Mouse (Mus musculus): ENCODE results near the gene Ildr1. TPM values are rescaled to one million over a fixed set of nuclear protein-coding genes. Genes with fewer than 3 reads are reported as not detected.
A peak's percentile ranks its signal among the peaks of the same experiment; 100 is the strongest.

Ildr1 gene
- 4.4 TPM in 1 of 2 replicates, not detected in the other for total RNA-seq (2014; rRNA removed; ENCODE audit: low replicate concordance)
- polyA plus RNA-seq (2015; fragmentation: Nextera tagmentation; extraction: Ambion mirVana) = 0.14 TPM in 1 of 2 replicates, not detected in the other

DNA sequence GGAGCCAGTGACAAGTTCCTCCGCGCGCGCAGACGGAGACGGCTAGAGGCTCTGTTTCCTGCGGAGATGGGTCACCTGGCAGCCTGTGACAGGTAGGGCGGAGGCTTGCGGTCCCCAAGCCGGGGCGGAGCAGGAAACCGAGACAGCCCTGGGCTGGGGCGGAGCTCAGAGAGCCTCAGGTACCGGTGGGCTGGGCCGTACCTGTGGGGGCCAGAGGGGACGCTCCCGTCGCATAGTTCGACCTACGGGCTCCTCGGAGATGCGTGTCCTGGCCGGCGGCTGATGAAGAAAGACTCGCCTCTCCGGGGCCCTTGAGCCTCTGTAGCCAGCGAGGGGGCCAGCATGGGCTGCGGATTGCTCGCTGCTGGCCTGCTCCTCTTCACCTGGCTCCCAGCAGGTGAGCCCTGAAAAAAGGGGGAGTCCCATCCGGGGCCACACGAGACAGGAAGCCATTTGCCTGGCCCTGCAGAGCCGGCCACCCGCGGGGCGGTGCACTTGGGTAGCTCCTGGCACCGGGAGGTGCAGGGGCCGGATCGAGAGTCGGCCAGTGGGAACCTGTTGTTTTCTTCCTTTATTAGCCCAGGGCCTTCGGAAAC lies at the start of gene Ildr1:
TSS of gene Ildr1 (plus strand) at position 161 of the 596 bp plus-strand sequence.
- Histone ChIP-seq H3K27ac (ENCODE audit: low read depth) (no peak within 1 kb of the TSS), H3K4me1 (ENCODE audit: control insufficient read depth, insufficient read depth) (peaks cover 6% of the 10 kb centered on the region; the same call in 1 of the 2 replicates), H3K4me3 (ENCODE audit: low read depth, low read length) (peak within 1 kb of the TSS; percentile 45), H3K27me3 (ENCODE audit: control insufficient read depth, insufficient read depth, low read length) (peaks cover 9% of the 10 kb centered on the region; the same call in 1 of the 2 replicates), H3K4me2 (ENCODE audit: low read depth, low read length) (peak within 1 kb of the TSS; percentile 78), H3K9ac (replicated peaks; ENCODE audit: low read depth, low read length) (0 out of 2 replicates have a peak within 1 kb of the TSS, but pooled peaks have one; percentile 21), H3K36me3 (replicated peaks; ENCODE audit: control insufficient read depth, insufficient read depth, low read length) (no peaks in the 10 kb centered on the region), H3K9me3 (replicated peaks; ENCODE audit: control insufficient read depth, low read length) (no peaks in the 10 kb centered on the region)
- 2% methylated on average over 40 of the region's 40 CpGs for WGBS
- TF ChIP-seq CTCF (IDR thresholded peaks at IDR 0.05; ENCODE audit: low read depth) (no peak), EP300 (IDR thresholded peaks at IDR 0.05; ENCODE audit: low read depth) (no peak)
- DNase-seq (ENCODE audit: low spot score) (no peak), ATAC-seq (ENCODE audit: insufficient read depth, low read depth) (no peak)

DNA sequence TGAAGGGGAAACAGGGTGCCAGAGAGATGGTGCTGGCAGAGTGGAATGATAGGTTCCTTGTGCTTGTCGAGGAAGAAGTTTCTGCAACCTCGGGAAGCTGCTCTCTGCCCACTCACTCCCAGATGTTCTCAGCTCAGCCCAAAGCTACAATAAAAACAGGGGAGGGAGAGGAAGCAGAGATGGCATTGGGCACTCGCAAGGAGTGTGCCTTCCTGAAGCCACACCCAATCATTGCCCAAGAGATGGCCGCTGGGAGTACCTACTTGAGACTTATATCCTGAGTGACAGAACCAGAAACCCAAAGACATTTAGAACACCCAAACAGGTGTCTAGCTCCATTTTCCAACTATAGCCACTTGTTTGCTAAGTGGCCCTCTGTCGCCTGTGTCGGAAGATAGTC lies 48.7 kb upstream of the Ildr1 start:
- Histone ChIP-seq H3K4me3 (ENCODE audit: low read depth, low read length) (no peak overlapping the region), H3K36me3 (replicated peaks; ENCODE audit: control insufficient read depth, insufficient read depth, low read length) (no peaks in the 10 kb centered on the region), H3K27ac (ENCODE audit: low read depth) (no peak overlapping the region), H3K27me3 (ENCODE audit: control insufficient read depth, insufficient read depth, low read length) (no peaks in the 10 kb centered on the region), H3K4me1 (ENCODE audit: control insufficient read depth, insufficient read depth) (no peaks in the 10 kb centered on the region), H3K9me3 (replicated peaks; ENCODE audit: control insufficient read depth, low read length) (no peaks in the 10 kb centered on the region), H3K9ac (replicated peaks; ENCODE audit: low read depth, low read length) (no peak overlapping the region), H3K4me2 (ENCODE audit: low read depth, low read length) (no peak overlapping the region)
- DNase-seq (ENCODE audit: low spot score) (no peak), ATAC-seq (ENCODE audit: insufficient read depth, low read depth) (no peak)
- WGBS = 76% methylated on average over 6 of the region's 6 CpGs
- TF ChIP-seq EP300 (IDR thresholded peaks at IDR 0.05; ENCODE audit: low read depth) (no peak), CTCF (IDR thresholded peaks at IDR 0.05; ENCODE audit: low read depth) (no peak)

DNA sequence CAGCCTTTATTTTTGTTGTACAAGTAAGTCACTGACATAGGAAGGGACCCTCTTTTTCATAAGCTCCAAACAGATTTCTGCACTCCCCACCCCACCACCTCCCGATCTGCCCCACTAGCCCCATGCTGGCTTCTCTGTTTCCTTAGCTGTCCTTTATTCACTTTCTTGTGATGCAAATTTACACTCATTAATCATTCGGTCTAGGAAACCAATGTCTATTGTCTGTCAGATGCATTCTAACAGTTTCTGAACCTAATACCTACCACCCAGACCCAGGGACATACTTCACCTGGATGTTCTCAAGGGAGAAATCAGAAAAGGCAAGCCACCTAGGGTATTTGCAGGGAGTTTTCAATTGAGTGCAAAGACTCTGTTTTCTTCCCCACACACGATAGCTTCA lies 44.5 kb upstream of the Ildr1 start:
- DNase-seq (ENCODE audit: low spot score) (no peak), ATAC-seq (ENCODE audit: insufficient read depth, low read depth) (no peak)
- Histone ChIP-seq H3K27ac (ENCODE audit: low read depth) (no peak overlapping the region), H3K4me3 (ENCODE audit: low read depth, low read length) (no peak overlapping the region), H3K36me3 (replicated peaks; ENCODE audit: control insufficient read depth, insufficient read depth, low read length) (no peaks in the 10 kb centered on the region), H3K4me2 (ENCODE audit: low read depth, low read length) (no peak overlapping the region), H3K4me1 (ENCODE audit: control insufficient read depth, insufficient read depth) (no peaks in the 10 kb centered on the region), H3K9me3 (replicated peaks; ENCODE audit: control insufficient read depth, low read length) (no peaks in the 10 kb centered on the region), H3K9ac (replicated peaks; ENCODE audit: low read depth, low read length) (no peak overlapping the region), H3K27me3 (ENCODE audit: control insufficient read depth, insufficient read depth, low read length) (no peaks in the 10 kb centered on the region)
- WGBS = 60% methylated on average over 3 of the region's 3 CpGs
- TF ChIP-seq EP300 (IDR thresholded peaks at IDR 0.05; ENCODE audit: low read depth) = no peak
- no peak for TF ChIP-seq CTCF (IDR thresholded peaks at IDR 0.05; ENCODE audit: low read depth)

DNA sequence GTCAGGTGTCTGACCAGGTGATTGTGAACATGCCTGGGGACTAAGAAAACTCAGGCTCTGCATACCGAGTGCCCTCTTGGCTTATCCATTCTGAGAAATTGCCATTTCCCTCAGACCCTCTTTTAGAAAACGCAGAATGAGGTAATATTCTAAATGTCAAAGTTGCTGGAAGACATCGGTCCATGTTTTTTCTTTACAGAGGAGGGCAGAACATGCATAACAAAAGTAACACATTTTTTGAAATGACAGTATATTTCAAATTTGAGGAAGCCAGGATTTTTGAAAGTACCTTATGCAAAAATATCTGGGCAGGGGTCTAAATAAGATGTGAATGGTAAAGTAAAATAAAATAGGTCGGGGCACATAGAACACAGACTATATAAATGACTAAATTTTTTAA lies 43.3 kb upstream of the Ildr1 start:
- no peak overlapping the region for H3K4me3 ChIP-seq (ENCODE audit: low read depth, low read length)
- 73% methylated on average over 4 of the region's 4 CpGs for WGBS
- DNase-seq (ENCODE audit: low spot score) (no peak), ATAC-seq (ENCODE audit: insufficient read depth, low read depth) (no peak)
- H3K27ac ChIP-seq (ENCODE audit: low read depth) = no peak overlapping the region
- no peaks in the 10 kb centered on the region for H3K4me1 ChIP-seq (ENCODE audit: control insufficient read depth, insufficient read depth)
- no peak overlapping the region for H3K9ac ChIP-seq (replicated peaks; ENCODE audit: low read depth, low read length)
- H3K4me2 ChIP-seq (ENCODE audit: low read depth, low read length) = no peak overlapping the region
- H3K27me3 ChIP-seq (ENCODE audit: control insufficient read depth, insufficient read depth, low read length) = no peaks in the 10 kb centered on the region
- no peak for TF ChIP-seq EP300 (IDR thresholded peaks at IDR 0.05; ENCODE audit: low read depth)
- no peak for TF ChIP-seq CTCF (IDR thresholded peaks at IDR 0.05; ENCODE audit: low read depth)
- H3K36me3 ChIP-seq (replicated peaks; ENCODE audit: control insufficient read depth, insufficient read depth, low read length) = no peaks in the 10 kb centered on the region
- no peaks in the 10 kb centered on the region for H3K9me3 ChIP-seq (replicated peaks; ENCODE audit: control insufficient read depth, low read length)

DNA sequence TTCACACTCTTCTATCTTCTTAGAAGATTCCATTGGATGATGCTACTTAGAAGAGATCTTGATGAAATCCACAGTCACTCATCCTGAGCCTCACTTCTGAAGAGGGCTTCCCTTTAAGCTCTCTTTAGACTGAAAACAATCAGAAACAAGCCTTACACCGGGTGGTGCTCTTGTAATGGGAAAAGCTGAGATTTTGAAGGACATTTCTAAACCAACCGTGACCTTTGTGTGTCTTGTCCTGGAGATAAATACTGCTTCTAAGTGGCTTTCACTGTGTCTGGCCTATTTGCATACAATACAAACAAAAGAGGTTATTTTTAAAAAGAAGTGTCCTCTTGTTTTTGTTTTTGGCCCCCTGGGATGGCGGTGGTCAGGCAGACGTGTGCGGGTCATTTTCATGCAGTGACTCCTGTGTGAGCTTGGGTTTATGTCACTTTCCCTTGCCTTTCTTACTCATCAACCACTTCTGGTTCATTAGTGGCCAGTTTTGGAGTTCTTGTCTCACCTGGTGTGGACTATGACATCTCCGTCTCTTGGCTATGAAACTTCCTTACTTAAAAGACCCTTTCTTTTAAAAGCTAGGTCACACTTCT lies 42.5 kb upstream of the Ildr1 start:
- Histone ChIP-seq H3K4me1 (ENCODE audit: control insufficient read depth, insufficient read depth) (no peaks in the 10 kb centered on the region), H3K9ac (replicated peaks; ENCODE audit: low read depth, low read length) (no peak overlapping the region), H3K4me2 (ENCODE audit: low read depth, low read length) (no peak overlapping the region), H3K9me3 (replicated peaks; ENCODE audit: control insufficient read depth, low read length) (no peaks in the 10 kb centered on the region), H3K27ac (ENCODE audit: low read depth) (no peak overlapping the region), H3K4me3 (ENCODE audit: low read depth, low read length) (no peak overlapping the region), H3K36me3 (replicated peaks; ENCODE audit: control insufficient read depth, insufficient read depth, low read length) (no peaks in the 10 kb centered on the region), H3K27me3 (ENCODE audit: control insufficient read depth, insufficient read depth, low read length) (no peaks in the 10 kb centered on the region)
- TF ChIP-seq EP300 (IDR thresholded peaks at IDR 0.05; ENCODE audit: low read depth) (no peak), CTCF (IDR thresholded peaks at IDR 0.05; ENCODE audit: low read depth) (no peak)
- DNase-seq (ENCODE audit: low spot score) (no peak), ATAC-seq (ENCODE audit: insufficient read depth, low read depth) (no peak)
- 65% methylated on average over 6 of the region's 6 CpGs for WGBS
